Mouse (Mus musculus): ENCODE measurements at regions not wholly inside any gene's neighbourhood (a gene's known extent, or its start where the extent isn't known, plus 50 kb on each side); places are given as distances from the start of the nearest gene placed in this dataset.
"Not testable (repeated sequence)": the region's sequence is repeated elsewhere in the genome, so short reads cannot be mapped to it uniquely, and the experiment has no call there.

GRCm38 (mm10) chr1:4570730-4571129 lies 237.0 kb upstream of the Gm37988 start:
- DNase-seq: no peak

DNA sequence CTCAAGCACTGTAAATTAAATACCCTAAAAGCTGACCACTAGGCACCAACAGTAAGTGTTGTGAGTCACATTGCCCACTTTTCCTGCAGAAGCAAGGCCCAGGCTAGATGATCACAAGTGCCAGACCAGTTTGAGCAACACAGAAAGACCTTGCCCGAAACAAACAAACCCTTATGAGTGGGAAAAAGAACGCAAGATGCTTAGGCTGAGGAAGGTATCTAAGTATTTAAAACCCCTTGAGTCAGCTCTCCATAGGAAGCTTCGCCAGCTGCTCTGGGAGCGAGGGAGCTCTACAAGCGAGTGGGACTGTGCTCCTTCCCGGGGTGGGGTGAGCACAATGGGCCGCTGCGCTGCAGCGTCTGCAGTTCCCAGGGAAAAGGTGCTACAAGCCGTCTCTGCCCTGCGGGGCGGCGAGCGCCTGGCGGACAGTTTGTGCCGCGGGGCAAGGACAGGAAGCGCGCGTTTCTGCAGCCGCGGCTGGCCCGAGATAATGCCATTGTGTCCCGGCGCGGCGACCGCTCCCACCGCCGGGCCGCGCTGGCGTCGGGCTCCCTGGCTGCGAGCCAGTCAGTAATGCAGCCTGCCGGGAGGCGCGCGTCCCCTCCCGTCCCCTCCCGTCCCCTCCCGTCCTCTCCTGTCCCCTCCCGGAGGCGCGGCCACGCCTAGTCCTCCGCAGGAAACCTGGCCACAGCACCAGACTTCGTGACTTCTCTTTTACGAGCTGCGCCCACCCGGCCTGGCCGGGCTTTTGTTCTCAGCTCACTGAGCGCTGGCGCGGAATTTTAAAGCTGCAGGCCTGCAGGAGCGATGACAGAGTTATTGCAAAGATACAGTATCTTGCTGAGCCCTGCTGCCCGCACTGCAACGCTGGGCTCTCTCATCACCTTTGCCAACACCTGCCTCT lies 236.1 kb upstream of the Gm37988 start:
- peak; percentile 50 for DNase-seq

- no peak for DNase-seq
These were observed 235.4 kb upstream of the Gm37988 start for GRCm38 (mm10) chr1:4572311-4572710.

GRCm38 (mm10) chr1:4574101-4574500 lies 233.6 kb upstream of the Gm37988 start:
- DNase-seq: no peak

- DNase-seq: no peak
These were observed 230.7 kb upstream of the Gm37988 start for GRCm38 (mm10) chr1:4576957-4577356.

GRCm38 (mm10) chr1:4582534-4582933 lies 225.2 kb upstream of the Gm37988 start:
- no peak for DNase-seq

- no peak for DNase-seq
These were observed 209.8 kb upstream of the Gm37988 start for GRCm38 (mm10) chr1:4597856-4598255.

DNA sequence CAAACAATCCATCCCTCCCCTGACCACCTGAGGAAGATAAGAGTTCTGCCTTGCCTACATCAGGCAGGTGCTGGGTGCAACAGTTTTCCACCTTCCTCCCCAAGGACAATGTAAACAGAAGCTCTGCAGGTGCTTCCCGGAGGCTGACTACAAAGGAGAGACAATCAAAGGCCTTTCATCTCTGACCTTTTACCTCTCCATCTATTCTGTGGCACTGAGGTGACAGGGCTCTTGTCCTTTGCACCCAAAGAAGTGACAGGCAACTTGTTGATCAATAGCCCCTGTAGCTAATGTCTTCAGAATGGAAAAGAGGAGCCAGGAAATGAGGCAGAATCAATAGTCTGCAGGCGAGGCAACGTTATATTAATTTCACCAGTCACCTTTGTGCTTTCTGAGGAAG lies 209.3 kb upstream of the Gm37988 start:
- no peak for DNase-seq

DNA sequence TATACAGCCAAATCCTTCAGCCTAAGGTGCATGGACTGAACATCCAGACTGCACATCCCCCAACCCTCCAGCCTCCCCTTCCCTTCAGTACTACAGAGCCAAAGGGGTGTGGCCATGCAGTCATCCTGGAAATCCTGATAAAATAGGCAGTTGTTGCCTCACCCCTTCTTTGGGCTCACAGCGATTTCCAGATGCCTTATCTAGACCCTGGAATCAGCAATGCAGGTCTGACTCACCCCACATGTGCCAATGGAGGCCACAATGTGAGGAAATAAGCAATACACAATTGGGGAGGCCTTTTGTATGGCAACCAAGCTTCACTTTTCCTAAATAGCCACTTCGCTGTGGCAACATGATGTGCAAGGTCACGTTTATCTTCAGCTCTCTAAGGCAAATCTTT lies 205.3 kb upstream of the Gm37988 start:
- DNase-seq: no peak

GRCm38 (mm10) chr1:4608824-4609223 lies 198.9 kb upstream of the Gm37988 start:
- DNase-seq: no peak

DNA sequence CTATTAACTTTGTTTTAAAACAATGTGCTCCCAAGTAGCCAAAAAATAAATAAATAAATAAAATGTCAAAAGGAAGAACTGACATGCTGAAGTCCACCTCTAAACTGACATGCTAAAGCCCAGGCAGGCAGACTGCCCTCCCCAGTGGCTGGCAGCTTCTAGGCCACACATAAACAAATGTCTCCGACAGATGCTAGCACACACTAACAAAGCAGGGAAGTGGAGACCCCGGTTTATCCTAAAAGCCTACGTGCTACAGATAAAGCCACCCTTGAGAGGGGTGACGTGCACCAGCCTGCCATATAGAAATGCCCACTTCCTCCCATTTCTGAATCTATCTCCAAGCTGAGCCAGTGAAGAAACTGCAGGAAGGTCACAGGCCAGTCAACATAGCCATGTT lies 194.4 kb upstream of the Gm37988 start:
- no peak for DNase-seq

DNA sequence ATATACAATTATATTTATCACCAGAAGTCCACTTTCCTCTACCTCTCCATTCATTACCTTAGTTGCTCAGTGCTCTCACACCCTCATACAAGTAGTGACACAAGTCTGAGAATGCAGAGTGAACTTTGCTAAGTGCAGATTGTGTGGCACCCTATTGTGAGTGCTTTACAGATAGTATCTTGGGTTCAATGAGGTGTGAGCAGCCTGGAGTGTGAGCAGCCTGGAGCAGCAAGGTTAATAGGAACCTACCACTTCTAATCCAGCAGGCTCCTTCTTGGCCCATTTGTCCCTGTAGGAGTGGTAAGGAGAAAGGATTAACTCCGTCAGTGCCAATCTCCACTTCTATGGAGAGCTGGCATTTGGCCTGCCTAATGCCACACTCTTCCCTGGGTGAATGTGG lies 192.4 kb upstream of the Gm37988 start:
- DNase-seq: no peak

GRCm38 (mm10) chr1:4617479-4617878 lies 190.2 kb upstream of the Gm37988 start:
- no peak for DNase-seq

- no peak for DNase-seq
These were observed 185.3 kb upstream of the Gm37988 start for GRCm38 (mm10) chr1:4622408-4622807.

DNA sequence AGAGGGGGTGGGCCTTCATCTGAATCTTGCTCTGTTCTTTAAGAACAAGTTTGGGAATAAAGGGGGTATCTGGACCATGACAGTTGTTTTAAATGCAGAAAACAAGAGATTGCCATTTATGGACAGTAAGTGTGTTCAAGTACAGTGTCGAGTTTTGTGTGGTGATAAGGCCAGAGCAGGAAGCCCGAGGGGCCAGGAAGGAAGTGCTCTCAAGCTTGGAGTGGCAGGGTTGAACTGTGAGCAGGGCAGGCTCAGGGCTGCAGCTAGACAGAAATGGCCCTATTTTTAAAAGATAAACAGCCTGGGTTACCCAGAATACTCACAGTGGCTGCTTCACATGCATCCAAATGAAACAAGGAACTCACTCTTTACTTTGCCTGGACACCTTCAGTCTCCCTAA lies 184.4 kb upstream of the Gm37988 start:
- no peak for DNase-seq

GRCm38 (mm10) chr1:4653937-4654336 lies 153.8 kb upstream of the Gm37988 start:
- DNase-seq: no peak

- no peak for DNase-seq
These were observed 152.4 kb upstream of the Gm37988 start for GRCm38 (mm10) chr1:4655252-4655651.

DNA sequence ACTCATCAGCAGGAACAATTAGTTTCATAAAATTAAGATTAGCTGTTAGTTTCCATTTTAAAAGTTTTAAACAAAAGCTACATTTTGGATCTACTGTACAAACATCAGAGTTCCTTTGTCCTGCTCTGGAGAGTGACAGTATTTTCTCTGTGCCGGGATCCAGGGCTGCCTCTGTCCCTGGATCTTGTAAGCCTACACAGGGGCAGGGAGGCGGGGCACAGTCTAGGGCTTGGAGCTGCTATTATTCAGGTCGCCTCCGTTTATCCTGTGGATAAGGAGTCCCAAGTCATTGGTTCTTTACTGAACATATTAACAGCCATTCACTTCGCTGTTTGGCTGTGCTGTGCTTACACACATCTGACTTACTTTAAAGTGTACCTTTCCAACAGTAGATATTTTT lies 150.8 kb upstream of the Gm37988 start:
- no peak for DNase-seq

- DNase-seq: not testable (repeated sequence)
These were observed 147.6 kb upstream of the Gm37988 start for GRCm38 (mm10) chr1:4660081-4660480.

GRCm38 (mm10) chr1:4660616-4661015 lies 147.1 kb upstream of the Gm37988 start:
- not testable (repeated sequence) for DNase-seq

- DNase-seq: no peak
These were observed 145.9 kb upstream of the Gm37988 start for GRCm38 (mm10) chr1:4661761-4662160.

- DNase-seq: no peak
These were observed 138.0 kb upstream of the Gm37988 start for GRCm38 (mm10) chr1:4669732-4670131.

DNA sequence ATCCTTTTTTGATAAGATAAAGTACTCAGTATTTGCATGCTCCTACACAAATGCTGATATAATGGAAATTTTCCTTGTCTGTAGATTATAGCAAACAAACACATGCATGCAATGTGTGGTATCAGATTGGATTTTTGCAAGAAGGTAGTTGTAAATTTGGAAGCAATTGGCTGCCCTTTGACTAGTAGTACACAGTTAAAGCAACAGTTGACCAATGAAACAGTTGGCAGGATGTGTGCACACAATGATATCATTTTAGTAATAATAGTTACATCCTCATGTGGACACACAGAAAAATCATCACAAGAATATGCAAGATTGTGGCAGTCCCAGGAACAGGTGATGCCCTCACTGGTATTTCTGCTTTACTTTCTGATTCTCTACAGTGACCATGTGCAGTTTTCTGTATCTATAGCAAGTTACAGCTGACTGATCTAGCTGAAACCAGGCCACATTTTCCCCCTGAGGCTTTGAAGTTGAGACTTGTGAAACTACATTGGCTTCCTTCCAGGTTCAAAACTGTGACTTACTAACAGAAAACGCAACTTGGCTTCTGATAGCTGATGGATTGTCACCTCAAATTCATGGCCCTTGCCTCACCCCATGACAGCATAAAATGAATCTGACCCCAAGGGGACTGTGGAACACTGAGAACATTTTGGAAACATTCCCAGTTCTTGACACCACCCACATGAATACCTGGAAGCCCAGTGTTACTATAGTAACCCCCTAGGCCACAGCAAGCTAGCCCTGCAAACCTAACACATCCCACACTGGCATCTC lies 136.3 kb upstream of the Gm37988 start:
- DNase-seq: no peak

- DNase-seq: no peak
These were observed 135.3 kb upstream of the Gm37988 start for GRCm38 (mm10) chr1:4672344-4672743.

Measured in right cerebral cortex, postnatal 14 days (tissue).